Mouse (Mus musculus): ENCODE results near the gene Rpl34. TPM values are rescaled to one million over a fixed set of nuclear protein-coding genes. Genes with fewer than 3 reads are reported as not detected.

The Rpl34 gene
- polyA plus RNA-seq, 1 experiment from 2014 or later, result 916 TPM

DNA sequence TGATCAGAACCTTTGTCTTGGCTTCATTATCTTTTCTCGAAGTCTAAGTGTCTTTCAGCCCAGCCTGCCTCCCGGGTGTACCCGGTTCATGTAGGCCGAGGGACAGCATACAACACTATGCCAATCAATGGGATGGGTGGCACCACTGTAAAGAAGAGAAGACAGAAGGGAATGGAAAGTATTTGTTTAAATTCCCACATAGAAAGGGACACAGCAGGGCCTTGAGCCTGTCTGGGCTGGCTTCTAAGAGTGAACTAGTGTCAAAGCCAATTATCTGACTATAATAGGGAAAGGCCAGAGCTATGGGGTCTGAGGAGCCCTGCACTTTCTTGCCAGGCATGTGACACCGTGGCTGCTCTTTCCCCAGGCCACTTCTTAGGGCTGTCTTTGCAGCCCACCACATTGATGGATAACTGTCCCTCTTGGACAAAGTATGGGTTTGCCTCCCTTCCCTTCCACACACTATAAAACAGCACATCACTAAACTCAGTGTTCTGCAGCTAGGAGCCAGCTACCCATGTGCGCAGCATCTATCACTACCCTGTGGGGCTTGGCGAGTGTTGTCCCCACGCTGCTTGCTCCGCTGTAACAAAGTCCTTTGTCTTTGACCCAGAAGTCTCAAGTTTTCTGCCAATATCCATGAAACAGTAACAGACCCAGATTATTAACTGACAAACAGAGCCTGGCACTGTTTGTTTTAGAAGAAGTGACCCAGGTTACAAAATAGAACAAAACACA lies 45.8 kb downstream of the Rpl34 start:
- no peak for DNase-seq (ENCODE audit: low spot score)
- Histone ChIP-seq H3K9me3 (replicated peaks; ENCODE audit: control insufficient read depth, low read length) (no peaks in the 10 kb centered on the region), H3K4me2 (ENCODE audit: low read length) (no peak overlapping the region), H3K4me3 (ENCODE audit: low read depth, low read length) (no peak overlapping the region), H3K27me3 (replicated peaks; ENCODE audit: control insufficient read depth, insufficient read depth, low read length) (no peaks in the 10 kb centered on the region), H3K27ac (ENCODE audit: low read depth, low read length) (no peak overlapping the region), H3K9ac (ENCODE audit: low read length) (no peak overlapping the region), H3K4me1 (ENCODE audit: control insufficient read depth, insufficient read depth, low read length) (no peaks in the 10 kb centered on the region), H3K36me3 (ENCODE audit: control insufficient read depth, insufficient read depth, low read length) (no peaks in the 10 kb centered on the region)
- ATAC-seq, result no peak
- WGBS, result 61% methylated on average over 9 of the region's 9 CpGs

- no peak overlapping the region for H3K27ac ChIP-seq (ENCODE audit: low read depth, low read length)
- H3K9ac ChIP-seq (ENCODE audit: low read length), result no peak overlapping the region
- H3K4me2 ChIP-seq (ENCODE audit: low read length), result no peak overlapping the region
- H3K36me3 ChIP-seq (ENCODE audit: control insufficient read depth, insufficient read depth, low read length), result no peaks in the 10 kb centered on the region
- no peaks in the 10 kb centered on the region for H3K4me1 ChIP-seq (ENCODE audit: control insufficient read depth, insufficient read depth, low read length)
- no peaks in the 10 kb centered on the region for H3K27me3 ChIP-seq (replicated peaks; ENCODE audit: control insufficient read depth, insufficient read depth, low read length)
- no peak overlapping the region for H3K4me3 ChIP-seq (ENCODE audit: low read depth, low read length)
- 68% methylated on average over 8 of the region's 8 CpGs for WGBS
- ATAC-seq (no peak), DNase-seq (ENCODE audit: low spot score) (no peak)
- H3K9me3 ChIP-seq (replicated peaks; ENCODE audit: control insufficient read depth, low read length), result no peaks in the 10 kb centered on the region
Measured at GRCm38 (mm10) chr3:130683836-130684235, 46.4 kb downstream of the Rpl34 start.

GRCm38 (mm10) chr3:130682183-130682582 lies 48.0 kb downstream of the Rpl34 start:
- WGBS, result 88% methylated on average over 9 of the region's 9 CpGs

DNA sequence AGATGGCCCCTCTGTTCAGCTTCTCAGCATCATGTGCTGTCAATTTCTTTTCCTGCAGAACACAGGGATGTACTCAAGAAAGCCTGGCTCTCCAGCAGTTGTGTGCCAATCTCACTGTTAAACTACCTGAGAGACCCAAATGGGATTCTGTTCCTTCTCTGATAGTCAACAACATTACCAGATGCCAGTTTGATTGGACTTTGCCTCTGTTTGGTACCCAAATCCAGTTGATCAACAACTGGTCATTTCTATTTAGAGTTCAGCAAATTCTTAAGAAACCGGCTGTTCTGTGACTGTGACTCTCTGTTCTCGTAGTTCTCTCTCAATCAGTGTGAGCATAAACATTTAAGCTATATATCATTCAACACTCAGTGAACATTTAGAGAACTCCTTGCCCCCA lies 49.0 kb downstream of the Rpl34 start:
- Histone ChIP-seq H3K4me2 (ENCODE audit: low read length) (no peak overlapping the region), H3K9ac (ENCODE audit: low read length) (no peak overlapping the region), H3K4me3 (ENCODE audit: low read depth, low read length) (no peak overlapping the region), H3K36me3 (ENCODE audit: control insufficient read depth, insufficient read depth, low read length) (no peaks in the 10 kb centered on the region), H3K4me1 (ENCODE audit: control insufficient read depth, insufficient read depth, low read length) (no peaks in the 10 kb centered on the region), H3K27me3 (replicated peaks; ENCODE audit: control insufficient read depth, insufficient read depth, low read length) (no peaks in the 10 kb centered on the region), H3K9me3 (replicated peaks; ENCODE audit: control insufficient read depth, low read length) (no peaks in the 10 kb centered on the region), H3K27ac (ENCODE audit: low read depth, low read length) (no peak overlapping the region)
- DNase-seq (ENCODE audit: low spot score), result no peak
- ATAC-seq, result no peak
- WGBS, result 93% methylated on average over 2 of the region's 2 CpGs

More at GRCm38 (mm10) chr3:130682183-130682582, 48.0 kb downstream of the Rpl34 start:
- Histone ChIP-seq H3K27me3 (replicated peaks; ENCODE audit: control insufficient read depth, insufficient read depth, low read length) (no peaks in the 10 kb centered on the region), H3K4me3 (ENCODE audit: low read depth, low read length) (no peak overlapping the region), H3K27ac (ENCODE audit: low read depth, low read length) (no peak overlapping the region), H3K9ac (ENCODE audit: low read length) (no peak overlapping the region), H3K36me3 (ENCODE audit: control insufficient read depth, insufficient read depth, low read length) (no peaks in the 10 kb centered on the region), H3K4me1 (ENCODE audit: control insufficient read depth, insufficient read depth, low read length) (no peaks in the 10 kb centered on the region), H3K4me2 (ENCODE audit: low read length) (no peak overlapping the region), H3K9me3 (replicated peaks; ENCODE audit: control insufficient read depth, low read length) (no peaks in the 10 kb centered on the region)
- no peak for DNase-seq (ENCODE audit: low spot score)
- no peak for ATAC-seq

DNA sequence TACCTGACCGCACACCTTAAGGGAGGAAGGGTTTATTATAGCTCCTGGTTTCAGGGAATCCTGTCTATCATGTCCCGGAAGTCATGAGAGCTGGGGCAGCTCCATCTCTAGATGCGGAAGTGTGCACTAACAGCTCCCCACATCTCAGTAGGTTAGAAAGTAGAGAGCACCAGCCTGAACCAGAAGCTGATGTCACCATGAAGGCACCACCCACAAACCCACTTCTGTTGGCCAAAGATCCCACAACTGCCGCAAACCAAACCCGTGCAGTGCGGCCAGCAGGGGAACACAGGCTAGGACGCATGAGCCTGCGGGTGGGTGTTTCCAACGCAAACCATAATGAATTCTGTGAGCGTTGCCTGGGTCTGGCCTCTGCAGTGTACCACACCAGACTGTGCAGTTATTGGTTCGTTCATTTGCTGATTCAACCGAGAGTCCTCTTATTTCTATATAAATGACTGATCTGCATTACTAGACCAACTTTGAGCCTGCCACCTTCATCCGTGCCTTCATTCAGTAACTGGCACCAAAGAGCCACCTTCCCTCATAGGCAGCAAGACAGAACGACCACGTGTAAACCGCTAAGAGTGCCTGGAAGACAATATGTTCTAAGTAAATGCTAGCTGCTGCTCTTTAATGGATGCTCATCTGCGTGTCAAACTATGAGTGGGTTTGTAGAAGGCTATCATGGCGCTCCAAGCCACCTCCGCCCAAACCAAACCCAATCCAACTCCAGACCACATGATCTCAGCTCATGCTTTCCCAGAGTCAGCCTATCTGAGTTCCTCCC lies 52.3 kb downstream of the Rpl34 start:
- no peak for DNase-seq (ENCODE audit: low spot score)
- H3K4me1 ChIP-seq (ENCODE audit: control insufficient read depth, insufficient read depth, low read length), result no peaks in the 10 kb centered on the region
- no peak overlapping the region for H3K4me3 ChIP-seq (ENCODE audit: low read depth, low read length)
- 92% methylated on average over 19 of the region's 19 CpGs for WGBS
- H3K36me3 ChIP-seq (ENCODE audit: control insufficient read depth, insufficient read depth, low read length), result no peaks in the 10 kb centered on the region
- no peak overlapping the region for H3K9ac ChIP-seq (ENCODE audit: low read length)
- no peaks in the 10 kb centered on the region for H3K27me3 ChIP-seq (replicated peaks; ENCODE audit: control insufficient read depth, insufficient read depth, low read length)
- no peaks in the 10 kb centered on the region for H3K9me3 ChIP-seq (replicated peaks; ENCODE audit: control insufficient read depth, low read length)
- H3K27ac ChIP-seq (ENCODE audit: low read depth, low read length), result no peak overlapping the region
- no peak overlapping the region for H3K4me2 ChIP-seq (ENCODE audit: low read length)
- no peak for ATAC-seq

Other genes starting within 250 kb of the Rpl34 start
- not detected in 2 replicates for gene Etnppl, start 113.0 kb downstream of the Rpl34 start, polyA plus RNA-seq (2014; fragmentation: Nextera tagmentation; extraction: Ambion mirVana)
- gene Ostc, start 21.0 kb downstream of the Rpl34 start, polyA plus RNA-seq (2014; fragmentation: Nextera tagmentation; extraction: Ambion mirVana), result 266 and 307 TPM in 2 replicates